Mouse (Mus musculus) small intestine, adult 2 months (tissue): Measurements from ENCODE around the gene Cdk12.

Source experiments
- CTCF ChIP-seq: fragments of 200-500 bp; IDR thresholded peaks from 2 replicates; pipeline ENCODE4 v1.5.1; 2012; ENCODE audit warnings: low read depth, mild to moderate bottlenecking, control low read depth, inconsistent platforms, low read length, moderate library complexity, mixed read lengths; ENCODE audit not compliant: insufficient replicate concordance, insufficient read length; ENCODE audit errors: extremely low read depth
- POLR2A ChIP-seq: fragments of 200-500 bp; IDR thresholded peaks from 2 replicates; pipeline ENCODE4 v1.6.1; 2012; ENCODE audit warnings: low read depth, mild to moderate bottlenecking, control low read depth, inconsistent platforms, low read length, moderate library complexity

GRCm38 (mm10) chr11:98203931-98204421, 1.1 kb downstream of the Cdk12 start:
- TF ChIP-seq POLR2A (no peak), CTCF (no peak)
